Mouse (Mus musculus) kidney, embryonic 14.5 days (tissue): Measurements from ENCODE around the gene Ralgps2. TPM values are rescaled to one million over a fixed set of nuclear protein-coding genes. Genes with fewer than 3 reads are reported as not detected.

Experiments used
- ATAC-seq: fragments of 200-750 bp; cut with Nextera tagmentation; 2 replicates; pipeline ENCODE4 v1.8.0; 2017; ENCODE audit warnings: moderate number of reproducible peaks, mild to moderate bottlenecking, moderate TSS enrichment, moderate library complexity; ENCODE audit not compliant: low FRiP score, low TSS enrichment
- H3K27ac ChIP-seq: fragments of 300-500 bp; sonication (generic); 2 replicates; pipeline ENCODE4 v1.5.1; 2014; ENCODE audit warnings: low read depth, mild to moderate bottlenecking, low read length, moderate library complexity, mixed read lengths
- H3K27me3 ChIP-seq: fragments of 300-500 bp; sonication (generic); 2 replicates; pipeline ENCODE4 v1.6.1; 2014; ENCODE audit warnings: mild to moderate bottlenecking, low read length; ENCODE audit not compliant: control insufficient read depth, insufficient read depth
- H3K36me3 ChIP-seq: fragments of 300-500 bp; sonication (generic); 2 replicates; pipeline ENCODE4 v1.6.1; 2014; ENCODE audit warnings: low read length, mixed read lengths; ENCODE audit not compliant: control insufficient read depth, insufficient read depth
- H3K4me1 ChIP-seq: fragments of 300-500 bp; sonication (generic); 2 replicates; pipeline ENCODE4 v1.6.1; 2014; ENCODE audit warnings: low read length, mixed read lengths; ENCODE audit not compliant: control insufficient read depth, insufficient read depth
- H3K4me2 ChIP-seq: fragments of 300-500 bp; sonication (generic); replicated peaks from 2 replicates; pipeline ENCODE4 v1.6.1; 2014; ENCODE audit warnings: low read depth, mild to moderate bottlenecking, low read length
- H3K4me3 ChIP-seq: fragments of 300-500 bp; sonication (generic); 2 replicates; pipeline ENCODE4 v1.5.1; 2014; ENCODE audit warnings: mild to moderate bottlenecking, low read length
- H3K9ac ChIP-seq: fragments of 300-500 bp; sonication (generic); 2 replicates; pipeline ENCODE4 v1.6.1; 2014; ENCODE audit warnings: low read depth, mild to moderate bottlenecking, low read length, moderate library complexity
- H3K9me3 ChIP-seq: fragments of 300-500 bp; sonication (generic); 2 replicates; pipeline ENCODE4 v1.6.1; 2016; ENCODE audit warnings: low read length; ENCODE audit not compliant: control insufficient read depth
- WGBS: fragments of 180-500 bp; shearing (Covaris S2); extraction: QIAGEN DNeasy Blood & Tissue Kit; methylation state at CpG from one replicate; pipeline ENCODE4 v1.1.7; 2014; 5-methylcytosine and 5-hydroxymethylcytosine counted together
- polyA plus RNA-seq: library from polyadenylated mRNA; unstranded; fragments of >200 nt; fragmentation: Nextera tagmentation; extraction: Ambion mirVana; gene quantifications from 2 replicates; pipeline ENCODE4 v1.2.1, GENCODE M21; 2014

Gene Ralgps2
- polyA plus RNA-seq, 1 experiment from 2014 or later: 80.8 TPM

DNA sequence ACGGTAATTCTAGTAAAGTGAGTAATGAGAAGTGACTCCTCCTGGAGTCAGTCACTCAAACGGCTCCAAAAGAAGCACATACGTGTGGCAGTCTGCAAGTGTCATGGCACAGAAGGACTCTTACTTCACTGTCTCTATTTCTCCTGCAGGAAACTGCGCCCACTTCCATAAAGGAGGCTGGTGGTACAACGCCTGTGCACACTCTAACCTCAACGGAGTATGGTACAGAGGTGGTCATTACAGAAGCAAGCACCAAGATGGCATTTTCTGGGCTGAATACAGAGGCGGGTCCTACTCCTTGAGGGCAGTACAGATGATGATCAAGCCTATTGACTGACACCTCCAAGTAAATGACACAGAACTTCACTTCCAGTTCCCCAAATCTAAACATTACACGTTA, 79.2 kb downstream of the Ralgps2 start:
- no peak overlapping the region for H3K27ac ChIP-seq
- no peaks in the 10 kb centered on the region for H3K27me3 ChIP-seq
- H3K4me1 ChIP-seq: no peaks in the 10 kb centered on the region
- 77% methylated on average over 8 of the region's 8 CpGs for WGBS
- H3K9me3 ChIP-seq: no peaks in the 10 kb centered on the region
- H3K36me3 ChIP-seq: no peaks in the 10 kb centered on the region
- H3K4me3 ChIP-seq: no peak overlapping the region
- no peak overlapping the region for H3K9ac ChIP-seq
- H3K4me2 ChIP-seq: no peak overlapping the region
- no peak for ATAC-seq

DNA sequence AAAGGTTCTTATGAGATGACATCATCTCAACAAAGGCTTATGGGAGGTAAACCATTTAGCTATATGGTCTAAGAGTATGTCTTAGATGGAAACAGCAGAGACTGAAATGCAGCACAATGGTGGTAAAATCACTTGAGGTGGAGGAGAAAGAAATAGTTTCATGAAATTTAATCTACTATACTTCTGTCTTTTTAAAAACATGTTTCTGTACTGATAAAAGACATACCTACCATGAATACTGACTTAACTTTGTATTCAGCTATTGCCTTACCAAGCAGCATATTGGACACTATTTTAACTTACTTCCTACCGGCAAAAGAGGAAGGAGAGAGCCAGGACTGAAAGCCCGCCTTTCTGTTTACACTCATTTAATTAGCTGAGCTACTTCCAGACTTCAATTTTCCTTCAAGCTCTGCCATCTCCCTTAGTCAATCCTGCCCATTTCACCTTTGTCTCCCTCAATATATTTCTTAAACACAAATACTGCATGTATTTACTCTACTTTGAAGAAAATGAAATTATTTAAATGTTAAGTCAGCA, 79.6 kb downstream of the Ralgps2 start:
- H3K36me3 ChIP-seq: no peaks in the 10 kb centered on the region
- no peak overlapping the region for H3K9ac ChIP-seq
- H3K4me1 ChIP-seq: no peaks in the 10 kb centered on the region
- no peaks in the 10 kb centered on the region for H3K27me3 ChIP-seq
- H3K9me3 ChIP-seq: no peaks in the 10 kb centered on the region
- no peak overlapping the region for H3K4me3 ChIP-seq
- no peak overlapping the region for H3K27ac ChIP-seq
- WGBS: 79% methylated on average over 2 of the region's 2 CpGs
- no peak for ATAC-seq
- H3K4me2 ChIP-seq: no peak overlapping the region

DNA sequence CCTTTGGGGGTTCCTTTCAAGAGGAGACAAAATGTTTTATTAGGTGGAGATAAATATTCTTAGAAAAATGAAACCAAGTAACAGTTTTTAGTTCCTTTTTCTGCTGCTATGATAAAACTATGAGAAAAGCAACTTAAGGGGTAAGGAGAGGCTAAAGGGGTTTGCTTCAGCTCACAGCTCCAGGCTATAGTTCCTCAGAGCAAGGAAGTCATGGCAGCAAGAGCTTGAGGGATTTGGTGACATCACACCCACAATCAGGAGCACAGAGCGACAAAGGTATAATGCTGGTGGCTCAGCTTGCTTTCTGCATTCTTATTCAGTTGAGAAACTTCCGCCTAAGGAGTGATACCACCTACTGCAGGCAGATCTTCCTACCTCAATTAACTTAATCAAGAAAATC, 80.3 kb downstream of the Ralgps2 start:
- WGBS: 94% methylated on average over 2 of the region's 2 CpGs

DNA sequence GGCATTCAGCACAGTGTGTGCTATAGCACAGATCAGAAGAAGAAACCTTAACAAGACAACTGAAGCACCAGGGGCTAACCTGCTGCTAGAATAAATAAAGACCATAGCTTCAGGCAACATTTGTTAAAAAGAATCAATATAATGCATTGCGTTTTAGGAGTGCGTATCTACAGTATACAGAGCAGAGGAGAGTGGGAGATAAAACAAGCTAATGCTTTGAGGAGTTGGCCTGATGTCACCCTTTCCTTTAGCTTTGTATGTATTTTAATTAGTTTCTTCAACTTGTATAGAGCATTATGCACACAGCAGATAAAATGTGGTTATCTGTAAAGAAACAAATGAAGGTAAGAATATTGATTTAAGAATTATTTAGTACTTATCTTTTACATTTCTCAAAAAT, 82.8 kb downstream of the Ralgps2 start:
- H3K27me3 ChIP-seq: no peaks in the 10 kb centered on the region
- no peaks in the 10 kb centered on the region for H3K4me1 ChIP-seq
- no peaks in the 10 kb centered on the region for H3K36me3 ChIP-seq
- H3K9me3 ChIP-seq: no peaks in the 10 kb centered on the region
- no peak overlapping the region for H3K4me2 ChIP-seq
- H3K27ac ChIP-seq: no peak overlapping the region
- no peak overlapping the region for H3K9ac ChIP-seq
- no peak for ATAC-seq
- no peak overlapping the region for H3K4me3 ChIP-seq
- WGBS: 95% methylated on average over 2 of the region's 2 CpGs

More for the DNA sequence above, 80.3 kb downstream of the Ralgps2 start:
- no peak for ATAC-seq
- no peaks in the 10 kb centered on the region for H3K27me3 ChIP-seq
- no peak overlapping the region for H3K4me3 ChIP-seq
- H3K27ac ChIP-seq: no peak overlapping the region
- no peak overlapping the region for H3K4me2 ChIP-seq
- H3K9me3 ChIP-seq: no peaks in the 10 kb centered on the region
- no peaks in the 10 kb centered on the region for H3K4me1 ChIP-seq
- H3K9ac ChIP-seq: no peak overlapping the region
- no peaks in the 10 kb centered on the region for H3K36me3 ChIP-seq

DNA sequence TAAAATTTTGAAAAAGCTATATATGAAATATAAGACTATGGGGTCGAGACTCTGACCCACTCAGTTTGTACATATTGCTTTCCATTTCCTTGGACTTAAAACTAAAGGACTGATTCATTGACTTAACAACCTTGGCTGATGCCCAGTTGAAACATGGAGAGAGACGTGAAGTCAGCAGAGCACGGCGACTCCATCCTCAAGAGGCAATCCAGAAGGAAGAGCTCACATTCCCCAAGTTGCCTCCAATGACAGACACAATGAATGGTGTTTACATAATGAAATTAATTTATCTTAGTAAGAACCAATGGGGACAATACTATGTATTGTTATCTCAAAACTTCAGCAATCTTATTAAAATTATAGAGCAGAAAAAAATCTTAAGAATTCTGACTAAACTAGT, 84.9 kb downstream of the Ralgps2 start:
- H3K4me2 ChIP-seq: no peak overlapping the region
- 79% methylated on average over 4 of the region's 4 CpGs for WGBS
- no peaks in the 10 kb centered on the region for H3K27me3 ChIP-seq
- ATAC-seq: no peak
- no peaks in the 10 kb centered on the region for H3K9me3 ChIP-seq
- H3K4me1 ChIP-seq: no peaks in the 10 kb centered on the region
- H3K4me3 ChIP-seq: no peak overlapping the region
- H3K36me3 ChIP-seq: no peaks in the 10 kb centered on the region
- H3K27ac ChIP-seq: no peak overlapping the region
- H3K9ac ChIP-seq: no peak overlapping the region

DNA sequence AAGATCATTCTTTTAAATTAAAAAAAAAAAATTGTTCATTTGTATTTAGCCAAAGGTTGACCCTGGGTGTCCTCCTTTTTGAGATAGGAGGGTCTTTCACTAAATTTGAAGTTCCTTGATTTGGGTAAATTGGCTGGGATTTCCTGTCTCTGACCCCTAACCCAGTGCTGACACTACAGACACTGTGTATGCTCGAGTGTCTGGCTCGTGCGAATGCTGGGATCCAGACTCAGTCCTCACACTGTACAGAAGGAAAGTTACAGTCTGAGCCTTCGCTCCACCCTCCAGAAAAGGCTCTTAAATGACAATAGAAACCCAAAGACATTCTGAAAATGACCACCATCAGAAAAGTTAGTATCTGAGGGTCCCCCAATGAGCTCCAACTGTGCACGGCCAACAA, 86.6 kb downstream of the Ralgps2 start:
- H3K4me2 ChIP-seq: no peak overlapping the region
- H3K9me3 ChIP-seq: no peaks in the 10 kb centered on the region
- H3K9ac ChIP-seq: no peak overlapping the region
- no peaks in the 10 kb centered on the region for H3K27me3 ChIP-seq
- no peaks in the 10 kb centered on the region for H3K36me3 ChIP-seq
- H3K27ac ChIP-seq: no peak overlapping the region
- no peak overlapping the region for H3K4me3 ChIP-seq
- no peak for ATAC-seq
- no peaks in the 10 kb centered on the region for H3K4me1 ChIP-seq
- WGBS: 74% methylated on average over 5 of the region's 5 CpGs

DNA sequence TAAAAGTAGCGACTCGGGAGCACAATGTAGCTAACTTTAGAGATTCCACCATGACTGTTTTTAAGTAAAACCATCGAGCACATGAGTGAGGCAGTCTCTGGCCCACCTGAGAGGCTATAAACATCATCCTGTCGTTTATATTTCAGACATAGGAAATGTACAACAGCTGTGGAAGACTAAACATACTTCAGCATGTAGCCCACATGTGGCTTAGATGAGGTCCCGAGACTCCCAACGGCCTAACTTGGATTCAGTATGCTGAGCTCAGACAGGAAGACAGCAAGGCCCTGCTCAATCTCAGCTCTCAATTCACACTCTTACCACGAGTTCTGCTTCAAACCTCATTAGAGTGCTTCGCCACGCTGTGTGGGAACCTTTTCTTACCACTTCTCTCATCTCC, 87.0 kb downstream of the Ralgps2 start:
- no peaks in the 10 kb centered on the region for H3K9me3 ChIP-seq
- no peak overlapping the region for H3K9ac ChIP-seq
- H3K4me2 ChIP-seq: no peak overlapping the region
- no peak overlapping the region for H3K4me3 ChIP-seq
- H3K27ac ChIP-seq: no peak overlapping the region
- H3K27me3 ChIP-seq: no peaks in the 10 kb centered on the region
- ATAC-seq: no peak
- 68% methylated on average over 9 of the region's 9 CpGs for WGBS
- no peaks in the 10 kb centered on the region for H3K4me1 ChIP-seq
- H3K36me3 ChIP-seq: no peaks in the 10 kb centered on the region

DNA sequence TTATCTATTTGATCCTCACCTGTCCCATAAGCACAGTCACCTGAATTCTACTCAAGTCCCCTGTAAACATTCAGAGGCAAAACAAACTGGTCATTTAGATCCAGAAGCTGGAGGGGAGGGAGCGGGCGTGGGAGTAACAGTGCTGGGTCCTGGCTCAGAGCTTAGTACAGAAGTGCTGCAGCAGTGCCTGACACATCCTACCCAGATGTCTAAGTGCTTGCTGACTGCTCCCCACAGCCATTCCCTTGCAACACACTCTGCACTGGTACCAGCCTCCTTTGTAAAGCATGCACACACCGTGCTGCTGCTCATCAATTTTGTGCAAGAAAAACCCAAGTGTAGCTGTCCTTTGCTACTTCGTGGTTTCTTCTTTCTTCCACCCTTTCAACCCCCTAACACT, 92.3 kb downstream of the Ralgps2 start:
- H3K27me3 ChIP-seq: no peaks in the 10 kb centered on the region
- H3K4me1 ChIP-seq: no peaks in the 10 kb centered on the region
- 70% methylated on average over 4 of the region's 4 CpGs for WGBS
- no peaks in the 10 kb centered on the region for H3K36me3 ChIP-seq
- ATAC-seq: no peak
- H3K4me2 ChIP-seq: no peak overlapping the region
- H3K4me3 ChIP-seq: no peak overlapping the region
- no peaks in the 10 kb centered on the region for H3K9me3 ChIP-seq
- H3K27ac ChIP-seq: no peak overlapping the region
- H3K9ac ChIP-seq: no peak overlapping the region

DNA sequence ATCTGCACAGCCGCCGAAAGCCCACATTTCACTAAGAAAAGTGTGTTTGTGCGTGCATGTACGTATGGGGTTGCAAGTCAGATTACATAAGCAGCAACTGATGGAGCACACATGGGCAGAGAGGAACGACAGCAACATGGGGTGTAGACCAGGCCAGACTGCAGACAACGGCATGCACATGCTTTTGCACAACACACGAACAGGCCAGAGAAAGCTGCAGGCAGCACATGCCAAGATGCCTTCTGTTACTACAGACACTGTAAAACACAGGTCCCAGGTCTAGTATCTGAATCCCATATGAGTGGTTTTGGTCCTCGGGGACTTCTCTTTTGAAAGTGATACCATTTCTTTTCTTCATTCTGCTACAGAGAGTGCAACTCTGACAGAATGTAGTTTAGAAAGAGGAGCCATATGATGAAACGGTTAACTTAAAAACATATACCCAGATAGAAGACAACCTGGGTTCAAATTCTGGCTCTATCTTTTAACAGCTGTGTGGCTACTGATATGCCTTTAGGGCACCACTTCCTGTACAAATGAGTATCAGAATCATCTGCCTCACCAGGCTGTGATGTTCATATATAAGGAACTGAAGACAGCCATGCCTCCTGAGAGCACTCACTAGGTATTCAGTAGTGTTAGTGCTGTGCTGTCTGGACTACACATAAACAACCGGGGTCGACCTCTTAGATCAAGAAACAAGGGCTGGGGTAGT, 97.6 kb downstream of the Ralgps2 start:
- H3K9me3 ChIP-seq: no peaks in the 10 kb centered on the region
- H3K4me2 ChIP-seq: no peak overlapping the region
- peaks cover 16% of the 10 kb centered on the region for H3K4me1 ChIP-seq
- H3K27me3 ChIP-seq: no peaks in the 10 kb centered on the region
- H3K36me3 ChIP-seq: no peaks in the 10 kb centered on the region
- no peak for ATAC-seq
- no peak overlapping the region for H3K4me3 ChIP-seq
- H3K9ac ChIP-seq: no peak overlapping the region
- H3K27ac ChIP-seq: no peak overlapping the region
- WGBS: 70% methylated on average over 11 of the region's 11 CpGs
